Mouse (Mus musculus) liver, adult 2 months (tissue): ENCODE results near the gene Unc5b.

ENCODE experiments used
- CTCF ChIP-seq: fragments of 200-500 bp; IDR thresholded peaks from 2 replicates; pipeline ENCODE4 v1.5.1; 2011; ENCODE audit warnings: low read depth, low read length, control low read depth
- POLR2A ChIP-seq: fragments of 200-500 bp; IDR thresholded peaks from 2 replicates; pipeline ENCODE4 v1.6.1; 2011; ENCODE audit warnings: low read length, control low read depth; ENCODE audit not compliant: insufficient read depth; ENCODE audit errors: extremely low read depth

DNA sequence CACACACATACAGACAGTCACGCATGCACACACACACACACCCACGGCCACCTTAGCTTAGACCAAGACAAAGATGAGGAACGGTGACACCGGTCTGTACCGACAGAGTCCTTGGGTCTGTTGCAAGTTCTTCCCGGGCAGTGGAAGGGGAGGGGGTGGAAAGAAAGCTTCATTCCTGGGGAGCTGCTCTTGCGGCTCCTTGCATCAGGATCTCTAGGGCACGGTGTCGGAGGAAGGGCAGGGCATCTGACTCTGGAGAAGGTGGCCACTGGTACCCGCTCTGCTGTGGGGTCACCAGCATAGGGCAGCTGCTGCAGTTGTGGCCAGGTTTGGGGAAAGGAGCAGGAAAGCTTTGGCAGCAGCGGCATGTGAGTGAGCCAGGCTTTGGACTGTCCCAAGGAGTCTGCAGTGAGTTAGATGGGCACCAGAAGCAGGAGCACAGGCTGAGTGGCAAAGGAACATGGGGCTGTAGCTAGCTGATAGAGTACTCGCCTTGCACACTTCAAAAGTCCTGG lies 29.4 kb downstream of the Unc5b start:
- no peak for TF ChIP-seq POLR2A
- no peak for TF ChIP-seq CTCF
